Mouse (Mus musculus): ENCODE results near the gene Enox1.

DNA sequence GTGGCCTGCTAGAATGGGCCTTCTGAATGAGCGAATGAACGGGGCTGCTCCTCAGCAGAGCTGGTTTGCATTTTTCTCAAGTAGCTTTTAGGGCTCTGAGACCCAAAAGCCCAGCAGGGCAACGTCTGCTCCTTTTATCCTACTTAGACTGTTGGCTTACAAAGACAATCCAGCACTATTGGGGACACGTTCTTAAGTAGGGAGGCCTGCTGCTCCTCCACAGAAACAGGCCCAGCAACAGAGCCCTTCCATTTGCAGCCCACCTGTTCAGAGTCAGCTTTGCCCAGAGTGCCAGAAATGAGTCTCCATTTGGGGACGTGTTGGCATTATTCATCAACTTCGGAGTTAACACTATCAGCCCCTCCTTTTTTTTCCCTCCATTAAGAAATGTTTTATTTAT, 548.4 kb downstream of the Enox1 start:
- TF ChIP-seq CTCF (IDR thresholded peaks at IDR 0.05; ENCODE audit: low read depth, low read length) (no peak), POLR2A (IDR thresholded peaks at IDR 0.05; ENCODE audit: borderline replicate concordance, low read depth, low read length) (no peak)
